Mouse (Mus musculus): Measurements from ENCODE around the gene Rgs12.

The Rgs12 gene

GRCm38 (mm10) chr5:34976540-34977292, 27.5 kb downstream of the Rgs12 start:
- ATAC-seq (ENCODE audit: insufficient number of reproducible peaks, low FRiP score, low TSS enrichment): no peak

GRCm38 (mm10) chr5:34980099-34980498, 30.9 kb downstream of the Rgs12 start:
- no peak for ATAC-seq (ENCODE audit: insufficient number of reproducible peaks, low FRiP score, low TSS enrichment)

- no peak for ATAC-seq (ENCODE audit: insufficient number of reproducible peaks, low FRiP score, low TSS enrichment)
Observed at GRCm38 (mm10) chr5:34981734-34982133, 32.5 kb downstream of the Rgs12 start.

- no peak for ATAC-seq (ENCODE audit: insufficient number of reproducible peaks, low FRiP score, low TSS enrichment)
Observed at GRCm38 (mm10) chr5:34984933-34985332, 35.7 kb downstream of the Rgs12 start.

- peak; percentile 36; the same call in 1 of the 2 replicates for ATAC-seq (ENCODE audit: insufficient number of reproducible peaks, low FRiP score, low TSS enrichment)
Observed at GRCm38 (mm10) chr5:34985867-34986266, 36.6 kb downstream of the Rgs12 start.

- no peak for ATAC-seq (ENCODE audit: insufficient number of reproducible peaks, low FRiP score, low TSS enrichment)
Observed at GRCm38 (mm10) chr5:34987396-34987795, 38.2 kb downstream of the Rgs12 start.

- no peak for ATAC-seq (ENCODE audit: insufficient number of reproducible peaks, low FRiP score, low TSS enrichment)
Observed at GRCm38 (mm10) chr5:34988690-34989089, 39.4 kb downstream of the Rgs12 start.

GRCm38 (mm10) chr5:34989321-34989772, 40.1 kb downstream of the Rgs12 start:
- ATAC-seq (ENCODE audit: insufficient number of reproducible peaks, low FRiP score, low TSS enrichment): no peak

GRCm38 (mm10) chr5:34998754-34999153, 49.5 kb downstream of the Rgs12 start:
- no peak for ATAC-seq (ENCODE audit: insufficient number of reproducible peaks, low FRiP score, low TSS enrichment)

- no peak for ATAC-seq (ENCODE audit: insufficient number of reproducible peaks, low FRiP score, low TSS enrichment)
Observed at GRCm38 (mm10) chr5:34999281-34999680, 50.0 kb downstream of the Rgs12 start.

- ATAC-seq (ENCODE audit: insufficient number of reproducible peaks, low FRiP score, low TSS enrichment): no peak
Observed at GRCm38 (mm10) chr5:35000323-35000722, 51.1 kb downstream of the Rgs12 start.

GRCm38 (mm10) chr5:35001144-35001543, 51.9 kb downstream of the Rgs12 start:
- ATAC-seq (ENCODE audit: insufficient number of reproducible peaks, low FRiP score, low TSS enrichment): no peak

- ATAC-seq (ENCODE audit: insufficient number of reproducible peaks, low FRiP score, low TSS enrichment): no peak
Observed at GRCm38 (mm10) chr5:35003611-35004162, 54.4 kb downstream of the Rgs12 start.

GRCm38 (mm10) chr5:35004769-35005168, 55.5 kb downstream of the Rgs12 start:
- ATAC-seq (ENCODE audit: insufficient number of reproducible peaks, low FRiP score, low TSS enrichment): no peak

GRCm38 (mm10) chr5:35005659-35006058, 56.4 kb downstream of the Rgs12 start:
- no peak for ATAC-seq (ENCODE audit: insufficient number of reproducible peaks, low FRiP score, low TSS enrichment)

GRCm38 (mm10) chr5:35006599-35006998, 57.4 kb downstream of the Rgs12 start:
- no peak for ATAC-seq (ENCODE audit: insufficient number of reproducible peaks, low FRiP score, low TSS enrichment)

- no peak for ATAC-seq (ENCODE audit: insufficient number of reproducible peaks, low FRiP score, low TSS enrichment)
Observed at GRCm38 (mm10) chr5:35009163-35009562, 59.9 kb downstream of the Rgs12 start.

- no peak for ATAC-seq (ENCODE audit: insufficient number of reproducible peaks, low FRiP score, low TSS enrichment)
Observed at GRCm38 (mm10) chr5:35010656-35011055, 61.4 kb downstream of the Rgs12 start.

- no peak for ATAC-seq (ENCODE audit: insufficient number of reproducible peaks, low FRiP score, low TSS enrichment)
Observed at GRCm38 (mm10) chr5:35011156-35011923, 62.1 kb downstream of the Rgs12 start.

GRCm38 (mm10) chr5:35014036-35014435, 64.8 kb downstream of the Rgs12 start:
- ATAC-seq (ENCODE audit: insufficient number of reproducible peaks, low FRiP score, low TSS enrichment): no peak

- ATAC-seq (ENCODE audit: insufficient number of reproducible peaks, low FRiP score, low TSS enrichment): no peak
Observed at GRCm38 (mm10) chr5:35019673-35020300, 70.5 kb downstream of the Rgs12 start.

All from cerebellum, adult (tissue).